16 mouse cellular contexts compared by ENCODE assay signal in the genomic region with DNA sequence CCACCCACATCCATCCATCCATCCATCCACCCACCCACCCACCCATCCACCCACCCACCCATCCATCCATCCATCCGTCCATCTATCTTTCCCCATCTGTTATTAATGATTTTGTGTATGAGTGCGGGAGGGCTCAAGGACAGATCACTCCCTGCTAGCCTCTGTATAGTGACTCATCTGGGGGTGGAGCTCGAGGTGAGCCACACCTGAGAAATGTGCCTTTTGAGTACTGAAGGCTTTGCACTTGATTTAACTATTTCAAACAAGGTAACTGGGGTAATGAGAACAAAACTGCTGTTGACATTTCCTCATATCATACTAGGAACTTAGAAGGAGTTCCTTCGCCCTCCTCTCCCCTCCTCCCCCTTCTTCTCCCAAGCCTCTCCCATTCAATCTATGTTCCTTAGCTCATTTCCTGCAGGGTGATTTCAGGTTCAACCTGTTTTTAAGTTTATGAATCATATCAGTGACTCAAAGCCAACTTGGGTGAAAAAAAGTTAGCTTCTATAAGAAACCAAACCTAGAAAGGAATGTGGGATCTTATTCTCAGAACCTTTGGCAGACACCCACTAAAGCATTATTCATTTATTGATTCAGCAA. TPM values are rescaled to one million over a fixed set of nuclear protein-coding genes. Genes with fewer than 3 reads are reported as not detected.
DNase-seq lines count a peak whose midpoint lies in the region; TF ChIP-seq lines count a peak whose summit lies in the region.
"Had no signal": no experiment of that assay in that cellular context is flagged by ENCODE, and none has a peak within 500 bp of the region (broad histone marks: within the 10 kb centered on the region; RNA-seq: fewer than 3 reads in every experiment).

No protein-coding gene starts in this region.

- no peak for TF ChIP-seq CTCF in lung, adult 2 months (IDR thresholded peaks at IDR 0.05; ENCODE audit: insufficient read depth, low read length)

- WGBS in lung, adult 2 months = 60% methylated on average over 4 of the region's 4 CpGs

- no peak overlapping the region for H3K4me3 ChIP-seq in lung, adult 2 months (replicated peaks; ENCODE audit: extremely low read depth, low read depth, low read length)
- H3K4me3 ChIP-seq: forebrain, embryonic 10.5 days; megakaryocyte, embryonic 14.5 days had no signal

- no peaks in the 10 kb centered on the region for H3K4me1 ChIP-seq in lung, adult 2 months (ENCODE audit: control insufficient read depth, insufficient read depth, low read length)
- H3K4me1 ChIP-seq: forebrain, embryonic 10.5 days; megakaryocyte, embryonic 14.5 days had no signal

- TF ChIP-seq POLR2A in lung, adult 2 months (IDR thresholded peaks at IDR 0.05; ENCODE audit: borderline replicate concordance, extremely low read depth, low read depth, low read length) = no peak

- DNase-seq in lung, adult 18-20 months = peak; percentile 8 to 46
- DNase-seq in lung, adult 2 months = no peak
- DNase-seq in Muller cell, postnatal 12 days (ENCODE audit: inconsistent ontology term) = peak; percentile 41
- DNase-seq in fat pad, adult 2 months (ENCODE audit: extremely low read depth, low read depth, low spot score) = peak; percentile 23
- peak; percentile 14 for DNase-seq in lung, postnatal 36 days
- no peak for DNase-seq in layer of hippocampus, adult 9-10 months (ENCODE audit: low spot score)
- DNase-seq in MN1 (ENCODE audit: low spot score) = no peak
- DNase-seq: adrenal gland, postnatal 10 days; cerebellum, adult 11-12 months; cerebellum, postnatal 25 days; gastrocnemius, postnatal 10 days; kidney, postnatal 10 days; thymus, adult 2 months had no signal

RNA-seq across cellular contexts. Expression of gene Mboat1, which starts 27.2 kb away (rescaled TPM):
- polyA plus RNA-seq in lung, adult 2 months (2012; rRNA removed) = 7.0 and 7.5 TPM in 2 replicates
- polyA plus RNA-seq: G1E had no signal

Comparison
In these comparisons a context has a peak if more than half of its experiments do, and no peak if none do; other contexts are left out.
1. DNase-seq: peak in lung, adult 18-20 months (2 of 2), Muller cell, postnatal 12 days (single experiment), fat pad, adult 2 months (single experiment) and lung, postnatal 36 days (single experiment); none in lung, adult 2 months (single experiment), layer of hippocampus, adult 9-10 months (single experiment) and MN1 (single experiment).